Mouse (Mus musculus) myocyte (in vitro differentiated cells): Measurements from ENCODE around the gene Ubtf.

Source experiments
- CEBPB ChIP-seq: IDR thresholded peaks from 2 replicates; pipeline ENCODE4 v1.6.1; 2011; ENCODE audit warnings: mild to moderate bottlenecking, moderate library complexity; ENCODE audit not compliant: poor library complexity, insufficient read depth, severe bottlenecking
- POLR2AphosphoS2 ChIP-seq: IDR thresholded peaks from one replicate; pipeline ENCODE4 v1.6.1; 2011; ENCODE audit warnings: low read depth, control low read depth; ENCODE audit not compliant: insufficient read length

DNA sequence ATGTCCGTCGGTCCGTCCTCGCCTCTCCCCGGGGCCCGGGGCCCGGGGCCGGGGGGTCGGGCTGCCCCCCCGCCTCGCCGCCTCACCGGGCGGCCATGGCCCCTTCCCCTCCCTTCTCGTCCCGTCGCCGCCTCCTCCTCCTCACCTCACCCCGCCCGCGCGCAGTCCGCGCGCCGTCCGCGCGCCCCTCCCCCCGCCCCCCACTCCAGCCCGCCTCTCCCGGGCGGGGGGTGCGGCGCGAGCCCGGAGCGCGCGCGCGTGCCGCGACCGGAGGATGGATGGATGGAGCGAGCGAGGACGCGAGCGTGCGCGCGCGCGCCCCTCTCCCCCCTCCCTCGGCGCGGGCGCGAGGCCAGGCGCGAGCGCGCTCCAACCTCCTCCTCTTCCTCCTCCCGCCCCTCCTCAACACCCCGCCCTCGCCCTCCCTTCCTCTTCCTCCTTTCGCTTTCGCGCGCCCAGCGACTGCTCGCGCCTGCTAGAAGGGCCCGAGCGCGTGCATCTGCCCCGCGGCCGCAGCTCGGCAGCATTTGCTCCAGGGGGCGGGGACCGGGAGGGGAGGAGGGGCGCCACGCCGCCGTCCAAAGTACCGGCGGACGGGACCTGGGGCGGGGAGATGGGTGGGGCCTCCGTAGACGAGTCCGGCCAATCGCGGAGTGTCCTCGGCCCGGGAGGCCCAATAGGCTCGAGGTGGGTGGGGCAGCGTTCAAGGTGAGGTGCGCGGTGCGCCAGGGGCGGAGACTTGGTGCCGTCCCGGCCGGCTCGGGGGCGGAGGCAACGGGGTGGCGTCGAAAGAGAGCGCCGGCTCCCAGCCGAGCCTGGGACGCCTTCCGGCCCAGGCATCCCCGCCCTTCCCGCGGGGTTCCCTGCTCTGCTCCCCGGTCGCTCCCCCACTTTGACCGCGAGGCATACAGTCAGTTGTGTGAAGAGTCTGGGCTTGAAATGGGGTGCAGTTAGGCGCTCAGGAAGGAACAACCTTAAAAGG is 22.8 kb downstream of the Ubtf start, which contains the start of gene Atxn7l3:
- no peak for TF ChIP-seq CEBPB
- peak; percentile 86 for TF ChIP-seq POLR2AphosphoS2
